Mouse (Mus musculus) gonadal fat pad, adult 2 months (tissue): ENCODE results near the gene Dcaf15. TPM values are rescaled to one million over a fixed set of nuclear protein-coding genes. Genes with fewer than 3 reads are reported as not detected.

ENCODE experiments used
- DNase-seq: peaks from one replicate; pipeline ENCODE4 v3.0.0-alpha.2; 2012; ENCODE audit warnings: low read depth
- polyA plus RNA-seq: library from polyadenylated mRNA; depleted of rRNA; stranded (reverse); fragments of >200 nt; gene quantifications from 2 replicates; pipeline ENCODE4 v1.2.3, GENCODE M21; 2012; rRNA removed

Gene Dcaf15
- 22.0 and 28.8 TPM in 2 replicates for polyA plus RNA-seq

DNA sequence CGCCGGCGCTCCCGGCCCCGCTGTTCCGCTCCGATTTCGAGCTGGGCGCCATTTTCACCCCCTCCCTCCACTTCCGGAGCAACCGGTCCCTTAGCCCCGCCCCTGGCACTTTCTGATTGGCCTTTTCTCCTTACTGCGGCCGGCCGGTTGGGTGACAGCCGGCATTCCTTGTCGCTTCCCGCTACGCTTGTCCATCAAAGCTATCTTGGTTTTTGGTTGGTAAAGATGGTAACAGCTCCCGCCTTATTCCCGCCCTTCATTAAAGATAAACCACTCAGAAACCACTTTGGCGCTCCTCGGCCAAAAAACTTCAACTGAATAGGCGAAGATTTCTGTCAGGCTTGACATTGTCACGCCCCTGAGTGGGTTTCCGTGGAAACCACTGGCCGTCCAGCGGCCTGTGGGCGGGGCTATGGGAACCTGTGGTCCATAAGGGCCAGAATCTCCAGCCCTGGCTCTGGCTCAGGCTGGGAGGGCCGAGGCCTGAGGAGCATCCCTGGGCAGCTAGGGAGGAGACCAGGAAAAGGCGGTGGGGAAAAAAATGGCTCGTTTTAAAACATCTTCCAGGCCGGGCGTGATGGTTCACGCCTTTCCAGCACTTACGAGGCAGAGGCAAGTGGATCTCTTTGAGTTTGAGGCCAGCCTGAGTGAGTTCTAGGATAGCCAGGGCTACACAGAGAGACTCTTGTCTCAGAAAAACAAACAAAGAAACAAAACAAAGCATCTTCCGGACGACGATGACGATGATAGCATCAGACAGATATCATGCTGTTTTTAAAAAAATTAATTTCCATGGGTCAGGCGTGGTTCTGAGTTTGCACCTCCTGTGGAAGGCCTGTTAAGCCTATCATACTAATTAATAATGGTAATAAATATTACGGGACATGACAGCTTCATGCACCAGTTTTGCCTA, at the start of gene Dcaf15:
Dcaf15 (minus strand) TSS at position 72 of the 913 bp plus-strand sequence.
- peak; percentile 93 for DNase-seq

DNA sequence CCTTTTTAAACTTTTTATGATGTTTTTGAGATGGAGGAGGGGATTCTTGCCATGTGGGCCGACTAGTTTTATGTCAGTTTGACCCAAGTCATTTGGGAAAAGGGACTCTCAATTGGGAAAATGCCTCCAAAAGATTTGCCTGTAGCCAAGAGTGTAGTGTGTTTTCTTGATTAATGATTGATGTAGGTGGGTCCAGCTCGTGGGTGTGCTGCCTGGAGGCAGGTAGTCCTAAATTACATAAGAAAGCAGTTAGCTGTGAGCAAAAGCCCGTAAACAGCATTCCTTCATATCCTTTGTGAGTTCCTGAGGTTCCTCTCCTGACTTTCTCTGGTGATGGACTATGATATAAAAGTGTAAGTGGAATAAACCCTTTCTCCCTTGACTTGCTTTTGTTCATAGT, 44.6 kb upstream of the Dcaf15 start:
- DNase-seq = no peak

DNA sequence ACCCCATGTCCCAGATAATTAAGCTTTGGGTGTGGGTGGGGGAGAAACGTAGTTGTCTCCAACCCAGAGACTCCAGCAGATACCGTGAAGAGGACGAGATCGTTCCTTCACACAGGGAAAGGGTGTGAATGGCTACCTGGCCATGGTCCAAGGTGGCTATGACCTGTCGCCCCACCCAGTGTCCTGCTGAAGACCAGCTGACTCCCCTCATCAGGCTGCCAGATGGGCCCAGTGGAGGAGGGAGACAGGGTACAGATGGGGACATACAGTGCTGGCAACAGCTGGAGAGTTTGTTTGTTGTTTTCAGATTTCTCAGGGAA, 43.9 kb upstream of the Dcaf15 start:
- DNase-seq = no peak

DNA sequence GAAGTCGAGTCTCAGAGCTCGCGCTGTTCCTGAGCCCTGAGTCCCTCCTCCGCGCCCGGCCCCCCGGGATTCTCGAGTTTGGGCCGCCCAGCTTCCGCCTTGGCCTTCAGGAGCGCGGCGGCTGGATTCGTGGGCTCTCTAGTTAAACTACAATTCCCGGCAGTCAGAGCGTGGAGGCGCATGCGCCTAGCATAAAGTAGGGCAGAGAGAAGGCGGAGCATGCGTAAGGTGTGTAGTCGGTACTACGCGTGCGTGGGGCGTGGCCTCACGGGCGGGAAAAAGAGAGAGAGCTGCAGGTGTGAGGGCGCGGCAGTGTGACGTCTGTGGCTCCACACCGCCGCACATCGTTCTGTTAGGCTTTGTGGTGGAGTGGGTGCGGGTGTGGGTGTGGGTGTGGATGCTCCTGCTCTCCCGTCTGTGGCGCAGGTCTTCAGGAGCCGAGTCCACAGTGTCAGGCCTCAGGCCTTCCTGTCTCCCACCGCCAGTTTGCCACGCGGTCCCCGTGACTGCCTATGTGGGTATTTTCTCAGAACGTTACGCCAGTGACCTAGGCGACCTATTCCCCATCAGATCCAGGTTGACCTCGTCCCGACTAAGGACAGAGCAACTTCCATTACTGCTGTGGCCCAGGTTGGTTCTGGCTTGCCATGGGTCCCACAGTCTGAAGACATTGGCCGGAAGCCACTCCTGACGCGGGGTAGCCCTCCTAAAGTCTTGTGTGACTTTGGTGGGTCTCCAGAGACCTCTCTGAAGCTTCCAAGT, 43.4 kb upstream of the Dcaf15 start, which contains the start of the genes Cc2d1a and 4930432K21Rik:
Cc2d1a (minus strand) TSS at position 168 of the 762 bp plus-strand sequence.
4930432K21Rik (plus strand) TSS at position 257 of the 762 bp plus-strand sequence.
- peak; percentile 68 for DNase-seq

DNA sequence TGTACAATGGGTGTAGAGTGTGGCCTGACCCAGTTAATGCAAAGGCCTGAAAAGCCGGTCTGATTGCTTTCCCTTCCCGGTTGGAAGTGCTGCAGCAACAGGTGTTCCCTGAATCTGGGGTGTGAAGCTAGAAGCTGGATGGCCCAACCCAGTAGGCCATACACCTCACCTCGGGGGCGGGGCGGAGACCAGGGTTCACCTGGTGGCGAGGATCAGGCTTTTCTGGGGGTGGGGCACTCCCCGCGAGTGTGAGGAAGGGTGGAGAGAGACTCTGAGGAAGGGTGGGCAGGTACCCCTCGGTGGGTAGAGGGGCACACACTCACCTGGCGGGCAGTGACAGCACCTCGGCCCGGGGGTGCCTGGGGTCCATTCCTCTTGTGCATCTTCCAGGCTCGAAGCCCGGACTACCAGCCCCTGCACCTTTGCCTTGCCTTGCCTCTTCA, 42.8 kb upstream of the Dcaf15 start:
- peak; percentile 74 for DNase-seq

DNA sequence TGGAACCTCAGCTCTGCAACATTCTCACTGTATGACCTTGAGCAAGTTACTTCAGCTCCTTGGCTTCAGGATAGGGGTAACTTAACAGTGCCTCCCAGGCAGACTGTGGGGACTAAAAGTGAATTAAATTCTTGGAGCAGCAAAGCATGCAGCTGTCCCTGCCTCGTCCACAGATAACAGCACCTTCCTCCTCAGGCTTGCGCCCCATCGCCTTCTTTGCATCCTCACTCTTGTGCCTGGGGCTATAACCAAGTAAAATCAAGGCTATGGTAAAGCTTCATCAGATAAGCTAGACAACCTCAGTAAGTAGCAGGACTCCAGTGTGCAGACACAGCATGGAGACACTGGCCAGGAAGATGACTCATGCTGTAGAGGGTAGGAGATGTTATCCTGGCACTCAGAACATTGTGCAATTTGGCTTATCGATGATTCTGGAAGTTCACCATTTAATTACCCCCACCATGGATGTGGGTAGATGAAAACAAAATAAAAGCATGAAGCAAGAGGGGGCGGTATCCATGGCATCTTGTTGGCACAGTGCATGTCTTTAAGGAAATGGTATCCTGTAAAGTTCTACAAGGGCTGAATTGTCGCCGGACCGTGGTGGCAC, 40.2 kb upstream of the Dcaf15 start:
- peak; percentile 72 for DNase-seq

DNA sequence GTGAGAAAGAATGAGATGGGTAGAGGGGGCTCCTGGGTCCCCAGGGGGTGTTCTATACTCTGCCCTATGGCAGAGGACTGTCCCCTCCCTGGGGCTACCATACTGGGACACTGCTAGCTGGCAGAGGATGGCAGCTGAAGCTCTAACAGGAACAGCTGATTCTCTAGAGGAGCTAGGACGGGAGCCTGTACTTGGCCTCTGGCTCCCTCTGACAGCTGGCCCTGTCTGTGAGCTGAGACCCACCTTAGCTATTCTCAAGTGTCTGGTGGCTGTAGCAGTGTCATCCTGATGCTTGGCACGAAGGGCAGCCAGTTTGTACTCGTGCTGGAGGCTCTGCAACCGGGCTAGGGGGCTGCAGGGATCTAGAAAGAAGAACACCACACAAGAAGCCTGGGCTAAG, 36.3 kb upstream of the Dcaf15 start:
- DNase-seq = no peak

DNA sequence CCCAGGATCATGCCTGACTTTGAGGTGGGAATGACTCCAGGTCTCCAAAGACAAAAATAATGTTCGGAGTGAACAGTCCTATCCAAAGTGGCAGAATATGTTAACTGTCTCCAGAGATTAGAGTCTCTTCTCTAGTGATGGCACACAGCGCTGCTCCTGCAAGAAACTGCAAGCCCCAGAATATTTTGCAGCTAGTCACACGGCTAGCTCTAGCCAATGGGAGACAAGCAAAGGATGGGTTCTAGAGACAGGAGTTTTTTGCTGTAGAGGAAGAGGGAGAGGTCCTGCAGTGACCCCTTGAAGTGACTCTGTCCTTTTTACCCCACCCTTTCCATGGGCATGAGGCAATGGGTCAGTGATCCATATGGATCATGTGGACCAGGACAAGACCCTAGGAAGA, 33.3 kb upstream of the Dcaf15 start:
- DNase-seq = no peak

DNA sequence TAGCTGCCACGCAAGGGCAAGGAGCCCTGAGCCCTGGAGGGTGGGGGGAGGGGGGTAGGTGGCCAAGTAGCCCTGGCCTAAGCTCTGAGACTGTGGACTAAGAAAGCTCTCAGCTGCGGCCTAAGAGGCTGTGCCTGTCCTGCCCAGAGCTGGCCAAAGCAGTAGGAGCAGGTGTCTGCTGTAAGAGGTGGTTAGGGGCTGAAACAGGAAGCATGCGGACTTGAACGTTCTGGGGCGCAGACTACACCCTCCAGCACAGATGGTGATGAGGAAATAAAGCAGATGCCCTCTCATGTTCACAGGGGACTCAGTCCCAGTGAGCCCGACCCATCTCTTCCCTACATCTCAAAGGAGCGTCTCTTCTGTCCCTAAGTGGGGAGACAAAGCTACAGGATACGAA, 27.7 kb upstream of the Dcaf15 start:
- DNase-seq = no peak

DNA sequence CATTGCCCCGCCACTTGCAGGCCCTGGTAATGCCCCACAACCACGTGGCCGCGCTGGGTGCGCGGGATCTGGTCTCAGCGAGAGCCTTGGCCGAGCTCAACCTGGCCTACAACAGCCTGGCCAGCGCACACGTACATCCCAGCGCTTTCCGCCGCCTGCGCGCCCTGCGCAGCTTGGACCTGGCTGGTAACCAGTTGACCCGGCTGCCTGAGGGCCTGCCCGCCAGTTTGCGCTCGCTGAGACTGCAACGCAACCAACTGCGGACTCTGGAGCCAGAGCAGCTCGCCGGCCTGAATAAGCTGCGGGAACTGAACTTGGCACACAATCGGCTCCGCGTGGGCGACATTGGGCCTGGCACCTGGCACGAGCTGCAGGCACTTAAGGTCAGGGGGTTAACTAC, 26.2 kb upstream of the Dcaf15 start:
- DNase-seq = no peak

DNA sequence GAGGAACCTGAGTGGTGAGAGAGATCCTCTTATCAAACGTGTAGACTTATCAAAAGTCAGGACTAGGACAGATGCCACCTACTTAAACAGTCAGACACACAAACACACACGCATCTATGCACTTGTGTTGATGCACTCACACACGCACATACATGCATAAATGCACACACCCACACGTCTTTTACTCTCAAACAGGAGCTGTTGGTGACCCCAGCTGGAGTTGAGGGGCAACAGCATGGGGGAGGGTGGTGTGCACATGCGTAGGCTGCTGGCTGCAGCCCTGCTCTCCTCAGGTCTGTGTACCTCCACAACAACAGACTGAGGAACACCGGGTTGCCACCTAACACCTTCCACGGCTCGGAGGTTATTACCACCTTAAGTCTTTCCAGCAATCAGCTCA, 23.7 kb upstream of the Dcaf15 start:
- no peak for DNase-seq

DNA sequence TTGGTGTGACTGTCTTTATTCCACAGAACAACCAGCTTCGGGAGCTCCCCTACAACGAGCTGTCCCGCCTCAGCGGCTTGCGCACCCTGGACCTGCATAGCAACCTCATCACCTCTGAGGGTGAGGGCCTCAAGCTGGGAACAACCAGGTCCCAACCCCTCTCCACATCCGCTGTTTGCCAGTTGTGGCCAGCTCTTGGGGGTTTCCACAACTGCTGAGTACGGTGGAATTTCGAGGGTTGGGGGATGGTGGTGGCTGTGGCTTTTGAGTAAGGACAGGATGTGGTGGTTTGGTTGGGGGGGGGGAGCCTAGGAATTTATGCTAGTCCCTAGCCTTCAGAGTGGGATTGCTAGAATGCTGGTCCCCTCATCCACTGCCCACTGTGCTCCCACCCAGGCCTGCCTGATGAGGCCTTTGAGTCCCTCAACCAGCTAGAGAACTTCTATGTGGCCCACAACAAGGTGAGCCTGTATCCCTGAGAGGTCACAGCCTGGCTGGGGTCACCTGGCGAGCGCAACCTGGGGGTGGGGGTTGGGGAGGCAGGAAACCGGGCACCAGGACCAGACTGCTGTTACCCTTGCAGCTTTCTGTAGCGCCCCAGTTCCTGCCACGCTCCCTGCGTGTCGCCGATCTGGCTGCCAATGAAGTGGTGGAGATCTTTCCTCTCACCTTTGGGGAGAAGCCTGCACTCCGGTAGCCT, 22.8 kb upstream of the Dcaf15 start:
- DNase-seq = no peak

DNA sequence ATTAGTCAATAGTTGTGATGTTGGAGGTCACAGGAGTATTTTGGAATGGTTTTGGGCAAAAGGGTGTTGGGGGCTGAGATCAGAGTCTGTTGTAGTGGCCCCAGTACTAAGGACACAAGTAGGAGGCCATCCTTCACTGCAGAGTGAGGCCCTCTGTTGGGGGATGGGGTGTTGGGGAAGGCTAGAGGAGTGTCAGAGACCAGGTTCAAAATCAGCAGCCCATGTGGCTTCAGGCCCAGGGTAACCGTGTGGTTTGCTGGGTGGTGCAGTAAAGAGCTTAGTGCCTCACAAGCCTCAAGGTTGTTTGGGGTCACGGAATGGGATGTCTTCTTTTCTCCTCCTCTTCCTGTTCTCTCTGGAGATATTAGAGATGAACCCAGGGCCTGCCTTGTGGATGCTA, 22.2 kb upstream of the Dcaf15 start:
- DNase-seq = no peak

DNA sequence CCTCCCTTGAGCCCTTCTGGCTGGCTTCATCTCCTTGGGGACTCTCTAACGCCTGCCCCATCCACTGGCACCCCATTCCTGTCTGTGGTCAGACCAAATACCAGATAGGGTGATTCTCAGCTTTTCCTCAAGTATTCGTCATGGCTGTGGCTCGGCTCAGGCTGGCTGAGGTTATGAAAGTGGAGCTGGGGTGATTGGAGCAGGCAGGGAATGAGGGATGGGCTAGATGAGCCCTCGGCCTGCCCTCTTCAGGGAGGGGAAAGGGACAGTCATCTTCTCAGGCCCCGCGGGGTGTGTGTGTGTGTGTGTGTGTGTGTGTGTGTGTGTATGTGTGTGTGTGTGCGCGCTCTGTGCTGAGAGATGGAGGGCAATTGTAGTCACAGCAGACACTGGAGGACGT, 21.1 kb upstream of the Dcaf15 start, which contains the start of gene Podnl1:
Podnl1 (plus strand) TSS at position 334 of the 400 bp plus-strand sequence.
- DNase-seq = no peak

DNA sequence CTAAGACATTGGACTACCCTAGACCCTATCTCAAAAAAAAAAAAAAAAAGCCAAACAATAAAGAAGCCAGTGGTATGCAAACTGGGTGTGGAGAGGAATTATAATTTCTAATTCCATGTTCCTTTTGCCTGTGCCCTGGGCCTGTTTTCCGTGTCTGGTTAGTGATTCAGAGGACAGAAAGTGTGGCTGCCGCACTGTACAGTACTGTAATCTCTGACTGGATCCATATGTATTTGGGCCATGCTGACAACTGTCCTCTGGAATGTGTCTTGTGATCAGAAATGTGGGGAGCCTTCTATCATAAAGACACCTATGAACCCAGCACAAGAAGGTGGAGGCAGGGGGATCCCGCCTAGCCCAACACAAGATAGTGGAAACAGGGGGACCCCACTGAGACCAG, 17.6 kb upstream of the Dcaf15 start:
- no peak for DNase-seq

DNA sequence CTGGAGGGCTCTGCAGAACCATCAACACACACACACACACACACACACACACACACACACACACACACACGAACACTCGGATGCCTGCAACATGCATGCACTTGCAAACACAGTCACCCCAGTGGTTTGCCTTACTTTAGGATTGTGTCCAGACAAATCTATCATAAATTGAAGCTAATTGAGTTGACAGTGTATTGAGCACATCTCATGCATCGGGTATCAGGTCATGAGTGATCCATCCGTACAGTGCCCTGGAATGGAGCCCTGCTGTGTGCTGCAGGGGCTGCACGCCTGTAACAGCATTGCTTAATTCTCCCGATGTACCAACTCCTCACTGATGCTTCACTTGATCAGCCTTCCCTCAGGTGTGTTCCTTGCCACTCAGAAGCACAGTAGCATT, 11.1 kb upstream of the Dcaf15 start:
- DNase-seq = no peak

DNA sequence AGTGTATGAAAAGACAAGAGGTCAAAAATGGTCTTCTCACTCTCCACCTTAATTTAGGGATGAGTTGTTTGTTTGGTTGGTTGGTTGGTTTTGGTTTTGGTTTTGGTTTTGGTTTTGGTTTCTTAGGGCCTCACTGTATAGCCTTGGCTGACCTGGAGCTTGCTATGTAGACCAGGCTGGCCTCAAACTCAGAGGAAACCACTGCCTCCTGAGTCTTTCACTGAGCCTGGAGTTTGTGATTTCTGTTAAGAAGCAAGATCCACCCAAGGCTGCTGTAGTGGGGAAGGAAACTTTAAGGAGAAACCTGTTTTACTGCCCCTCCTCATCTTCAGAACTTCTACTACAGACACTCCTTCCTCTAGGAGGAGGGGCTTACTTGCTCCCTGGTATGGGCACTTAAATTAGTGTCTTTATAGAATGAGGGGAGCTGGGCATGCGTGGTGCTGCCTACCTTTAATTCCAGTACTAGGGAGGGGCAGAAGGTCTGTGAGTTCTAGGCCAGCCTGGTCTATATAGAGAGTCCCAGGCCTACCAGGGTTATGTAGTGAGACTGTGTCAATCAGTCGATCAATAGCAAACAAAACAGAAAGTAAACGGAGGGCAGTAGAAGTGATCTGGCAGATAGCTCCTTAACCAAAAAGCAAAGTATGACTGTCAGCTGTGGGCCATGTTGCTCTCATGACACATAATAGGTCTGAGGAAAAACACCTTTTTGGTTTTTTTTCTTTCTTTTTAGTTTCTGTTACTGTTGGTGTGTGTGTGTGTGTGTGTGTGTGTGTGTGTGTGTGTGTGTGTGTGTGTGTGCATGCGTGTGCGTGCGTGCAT, 1.9 kb upstream of the Dcaf15 start:
- DNase-seq = no peak

DNA sequence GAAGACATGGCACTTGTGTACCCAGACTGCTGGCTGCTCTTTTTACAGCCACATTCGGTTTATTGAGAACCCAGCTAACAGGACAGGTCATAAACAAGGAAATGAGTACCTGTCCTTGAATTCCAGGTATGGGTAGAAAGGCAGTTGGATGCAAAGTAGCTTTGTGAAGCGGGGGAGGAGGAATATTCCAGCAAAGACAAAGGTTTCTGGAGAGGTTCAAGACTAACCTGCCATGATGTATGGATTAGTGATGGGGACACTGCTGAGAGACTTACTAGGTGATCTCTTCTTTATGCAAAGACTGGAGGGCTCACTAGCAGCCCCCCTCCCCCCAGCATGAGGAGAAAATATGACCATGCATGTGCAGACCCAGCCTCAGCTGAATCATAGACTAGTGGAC, 1.1 kb upstream of the Dcaf15 start:
- DNase-seq = no peak

DNA sequence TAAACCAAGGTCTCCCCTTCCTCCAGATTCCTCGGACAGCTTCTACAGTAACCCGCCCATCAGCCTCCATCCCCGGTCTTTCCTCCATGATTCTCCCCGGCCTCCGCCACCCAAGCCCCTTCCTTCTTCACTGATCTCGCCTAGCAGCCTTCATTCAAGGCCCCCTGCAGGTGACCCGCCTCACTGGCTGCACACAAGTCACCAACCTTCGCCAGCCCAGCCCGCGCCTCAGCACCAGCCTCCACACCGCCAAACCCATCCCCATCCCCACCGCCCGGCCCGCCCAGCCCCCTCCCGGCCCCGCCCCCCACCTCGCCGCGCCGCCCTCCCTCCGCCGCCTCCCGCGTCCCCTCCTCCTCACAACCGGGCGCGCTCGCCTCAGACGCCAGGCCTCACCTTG, 347 bp downstream of the Dcaf15 start:
- no peak for DNase-seq

DNA sequence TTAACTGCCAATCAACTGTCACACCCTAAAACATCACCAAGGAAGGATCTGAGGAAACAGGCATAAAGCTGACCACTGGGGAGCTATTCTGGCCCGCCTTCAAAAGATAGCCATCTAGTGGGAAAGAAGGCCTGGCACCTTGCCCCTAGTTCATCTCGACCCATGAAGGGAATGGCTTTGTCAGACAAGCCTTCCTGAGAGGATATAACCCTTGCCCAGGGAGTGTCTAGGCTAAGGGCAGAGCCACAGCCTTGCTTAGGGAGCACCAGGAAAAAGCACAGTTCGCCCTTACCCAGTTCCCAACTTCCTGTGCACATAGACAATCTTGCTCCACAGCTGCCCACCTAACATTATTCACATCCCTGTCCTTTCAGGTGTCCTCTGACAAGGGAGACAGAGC, 967 bp downstream of the Dcaf15 start:
- DNase-seq = no peak
